Mouse (Mus musculus) right cerebral cortex, postnatal 4 days (tissue): Measurements from ENCODE around the gene Ryr3.

Source experiments
- DNase-seq: peaks from one replicate; pipeline ENCODE4 v3.0.0-alpha.2; 2022

Ryr3 gene

GRCm38 (mm10) chr2:112900747-112901146 is 316.1 kb downstream of the Ryr3 start:
- DNase-seq = no peak

GRCm38 (mm10) chr2:112884456-112885114 is 332.3 kb downstream of the Ryr3 start:
- no peak for DNase-seq

- DNase-seq = no peak
Measured at GRCm38 (mm10) chr2:112881805-112882204, 335.1 kb downstream of the Ryr3 start.

- no peak for DNase-seq
Measured at GRCm38 (mm10) chr2:112881376-112881775, 335.5 kb downstream of the Ryr3 start.

- DNase-seq = no peak
Measured at GRCm38 (mm10) chr2:112877404-112877803, 339.5 kb downstream of the Ryr3 start.

GRCm38 (mm10) chr2:112866043-112866551 is 350.8 kb downstream of the Ryr3 start:
- DNase-seq = no peak

GRCm38 (mm10) chr2:112861792-112862191 is 355.1 kb downstream of the Ryr3 start:
- no peak for DNase-seq

- DNase-seq = no peak
Measured at GRCm38 (mm10) chr2:112845583-112846512, 371.0 kb downstream of the Ryr3 start.

GRCm38 (mm10) chr2:112842877-112843276 is 374.0 kb downstream of the Ryr3 start:
- no peak for DNase-seq

GRCm38 (mm10) chr2:112831423-112832305 is 385.2 kb downstream of the Ryr3 start:
- no peak for DNase-seq

- DNase-seq = no peak
Measured at GRCm38 (mm10) chr2:112826571-112826970, 390.3 kb downstream of the Ryr3 start.

GRCm38 (mm10) chr2:112822721-112823120 is 394.2 kb downstream of the Ryr3 start:
- DNase-seq = no peak

- no peak for DNase-seq
Measured at GRCm38 (mm10) chr2:112819059-112819458, 397.8 kb downstream of the Ryr3 start.

GRCm38 (mm10) chr2:112816976-112817375 is 399.9 kb downstream of the Ryr3 start:
- DNase-seq = no peak

- no peak for DNase-seq
Measured at GRCm38 (mm10) chr2:112815960-112816359, 400.9 kb downstream of the Ryr3 start.

GRCm38 (mm10) chr2:112812637-112813402 is 404.1 kb downstream of the Ryr3 start:
- peak; percentile 30 for DNase-seq

GRCm38 (mm10) chr2:112806015-112806414 is 410.9 kb downstream of the Ryr3 start:
- DNase-seq = no peak

GRCm38 (mm10) chr2:112799995-112800353 is 416.9 kb downstream of the Ryr3 start:
- DNase-seq = peak; percentile 64

- DNase-seq = no peak
Measured at GRCm38 (mm10) chr2:112799351-112799994, 417.4 kb downstream of the Ryr3 start.

GRCm38 (mm10) chr2:112781631-112782030 is 435.3 kb downstream of the Ryr3 start:
- no peak for DNase-seq

- peak; percentile 86 for DNase-seq
Measured at GRCm38 (mm10) chr2:112774762-112775161, 442.1 kb downstream of the Ryr3 start.

- DNase-seq = no peak
Measured at GRCm38 (mm10) chr2:112767665-112768064, 449.2 kb downstream of the Ryr3 start.
